Mouse (Mus musculus) embryo, embryonic 10.5 days (tissue): ENCODE data around the gene Ntm.

Experiments
- DNase-seq: peaks from one replicate; pipeline ENCODE4 v3.0.0-alpha.2; 2015; ENCODE audit warnings: low spot score

The Ntm gene

GRCm38 (mm10) chr9:29318676-29319162 is 644.2 kb downstream of the Ntm start:
- peak; percentile 47 for DNase-seq

GRCm38 (mm10) chr9:29317623-29318022 is 645.3 kb downstream of the Ntm start:
- peak; percentile 67 for DNase-seq

- no peak for DNase-seq
These were observed 647.1 kb downstream of the Ntm start for GRCm38 (mm10) chr9:29315842-29316241.

GRCm38 (mm10) chr9:29306961-29307360 is 656.0 kb downstream of the Ntm start:
- DNase-seq = no peak

GRCm38 (mm10) chr9:29298340-29298739 is 664.6 kb downstream of the Ntm start:
- DNase-seq = no peak

GRCm38 (mm10) chr9:29296752-29297151 is 666.2 kb downstream of the Ntm start:
- no peak for DNase-seq

- DNase-seq = no peak
These were observed 674.8 kb downstream of the Ntm start for GRCm38 (mm10) chr9:29288003-29288704.

GRCm38 (mm10) chr9:29285144-29285543 is 677.8 kb downstream of the Ntm start:
- no peak for DNase-seq

GRCm38 (mm10) chr9:29272861-29273260 is 690.1 kb downstream of the Ntm start:
- no peak for DNase-seq

- no peak for DNase-seq
These were observed 693.0 kb downstream of the Ntm start for GRCm38 (mm10) chr9:29269988-29270387.

- no peak for DNase-seq
These were observed 693.7 kb downstream of the Ntm start for GRCm38 (mm10) chr9:29269277-29269646.

GRCm38 (mm10) chr9:29268583-29269276 is 694.2 kb downstream of the Ntm start:
- DNase-seq = peak; percentile 12

- no peak for DNase-seq
These were observed 695.3 kb downstream of the Ntm start for GRCm38 (mm10) chr9:29267663-29268062.

- DNase-seq = no peak
These were observed 697.8 kb downstream of the Ntm start for GRCm38 (mm10) chr9:29265177-29265576.

GRCm38 (mm10) chr9:29262836-29263235 is 700.1 kb downstream of the Ntm start:
- DNase-seq = no peak

GRCm38 (mm10) chr9:29252866-29253265 is 710.1 kb downstream of the Ntm start:
- DNase-seq = no peak

- DNase-seq = peak; percentile 33
These were observed 712.1 kb downstream of the Ntm start for GRCm38 (mm10) chr9:29250813-29251212.

- no peak for DNase-seq
These were observed 715.1 kb downstream of the Ntm start for GRCm38 (mm10) chr9:29247812-29248211.

GRCm38 (mm10) chr9:29244006-29244405 is 718.9 kb downstream of the Ntm start:
- DNase-seq = no peak

- DNase-seq = no peak
These were observed 720.2 kb downstream of the Ntm start for GRCm38 (mm10) chr9:29242497-29243422.

- DNase-seq = no peak
These were observed 722.1 kb downstream of the Ntm start for GRCm38 (mm10) chr9:29240797-29241196.

- DNase-seq = no peak
These were observed 724.0 kb downstream of the Ntm start for GRCm38 (mm10) chr9:29238973-29239372.
